Mouse (Mus musculus) olfactory bulb, adult 2 months (tissue): ENCODE results near the gene Rcn3.

Source experiments
- CTCF ChIP-seq: fragments of 200-500 bp; IDR thresholded peaks from 2 replicates; pipeline ENCODE4 v1.5.1; 2012; ENCODE audit warnings: low read depth, mild to moderate bottlenecking, low read length, moderate library complexity; ENCODE audit not compliant: insufficient read depth
- POLR2A ChIP-seq: fragments of 200-500 bp; IDR thresholded peaks from 2 replicates; pipeline ENCODE4 v1.6.1; 2012; ENCODE audit warnings: mild to moderate bottlenecking, low read depth, low read length, moderate library complexity; ENCODE audit not compliant: insufficient read depth

GRCm38 (mm10) chr7:45037720-45038361 is 54.2 kb downstream of the Rcn3 start:
- TF ChIP-seq POLR2A (no peak), CTCF (peak; percentile 58; the same call in 1 of the 2 replicates)
